Comparison of ENCODE assay signal across 16 mouse cellular contexts in genomic region chr7:80004776-80005554, GRCm38 (mm10). TPM values are rescaled to one million over a fixed set of nuclear protein-coding genes. Genes with fewer than 3 reads are reported as not detected.
A peak's percentile ranks its signal among the peaks of the same experiment; 100 is the strongest.
DNase-seq lines count a peak whose midpoint lies in the region; ATAC-seq and TF ChIP-seq lines count a peak whose summit lies in the region.
"Had no signal": no experiment of that assay in that cellular context is flagged by ENCODE, and none has a peak within 500 bp of the region (broad histone marks: within the 10 kb centered on the region; RNA-seq: fewer than 3 reads in every experiment).

No protein-coding gene starts in this region.

- H3K36me3 ChIP-seq in lung, embryonic 14.5 days (ENCODE audit: insufficient read depth): no peaks in the 10 kb centered on the region
- no peaks in the 10 kb centered on the region for H3K36me3 ChIP-seq in stomach, embryonic 16.5 days (ENCODE audit: control insufficient read depth, insufficient read depth, low read length)
- H3K36me3 ChIP-seq: heart, embryonic 13.5 days; liver, embryonic 15.5 days had no signal

- H3K4me2 ChIP-seq in lung, embryonic 14.5 days: peak overlapping the region; percentile 14
- H3K4me2 ChIP-seq in stomach, embryonic 16.5 days (ENCODE audit: low read depth, low read length): peak overlapping the region; percentile 36; the same call in 1 of the 2 replicates
- H3K4me2 ChIP-seq: heart, embryonic 13.5 days; liver, embryonic 15.5 days had no signal

- no peak for ATAC-seq in lung, embryonic 14.5 days (ENCODE audit: insufficient read depth)
- peak; percentile 68; the same call in 1 of the 2 replicates for ATAC-seq in stomach, embryonic 16.5 days (ENCODE audit: insufficient read depth, low FRiP score)
- ATAC-seq: forebrain, postnatal 0 days; hindbrain, embryonic 16.5 days had no signal

- TF ChIP-seq CTCF in lung, embryonic 14.5 days (IDR thresholded peaks at IDR 0.05; ENCODE audit: low read depth): no peak

- 40% methylated on average over 19 of the region's 20 CpGs for WGBS in lung, embryonic 14.5 days
- 45% methylated on average over 20 of the region's 20 CpGs for WGBS in stomach, embryonic 16.5 days

- no peaks in the 10 kb centered on the region for H3K9me3 ChIP-seq in lung, embryonic 14.5 days (ENCODE audit: low read depth, low read length)
- no peaks in the 10 kb centered on the region for H3K9me3 ChIP-seq in stomach, embryonic 16.5 days (replicated peaks; ENCODE audit: control insufficient read depth, low read length)
- H3K9me3 ChIP-seq: heart, embryonic 13.5 days; liver, embryonic 15.5 days; megakaryocyte, embryonic 14.5 days had no signal

- no peaks in the 10 kb centered on the region for H3K4me1 ChIP-seq in lung, embryonic 14.5 days (ENCODE audit: insufficient read depth)
- H3K4me1 ChIP-seq in stomach, embryonic 16.5 days (ENCODE audit: control insufficient read depth, insufficient read depth, low read length): no peaks in the 10 kb centered on the region
- H3K4me1 ChIP-seq: heart, embryonic 13.5 days; liver, embryonic 15.5 days had no signal

- no peaks in the 10 kb centered on the region for H3K27me3 ChIP-seq in lung, embryonic 14.5 days (ENCODE audit: insufficient read depth, low read length)
- no peaks in the 10 kb centered on the region for H3K27me3 ChIP-seq in stomach, embryonic 16.5 days (ENCODE audit: control insufficient read depth, insufficient read depth, low read length)
- H3K27me3 ChIP-seq: liver, embryonic 15.5 days had no signal

- H3K4me3 ChIP-seq in lung, embryonic 14.5 days (ENCODE audit: low read depth, low read length): no peak overlapping the region
- H3K4me3 ChIP-seq in stomach, embryonic 16.5 days (replicated peaks; ENCODE audit: low read length): peak overlapping the region; percentile 12
- H3K4me3 ChIP-seq: heart, embryonic 13.5 days; liver, embryonic 15.5 days; megakaryocyte, embryonic 14.5 days had no signal

- H3K27ac ChIP-seq in lung, embryonic 14.5 days (ENCODE audit: low read depth): no peak overlapping the region
- peak overlapping the region; percentile 73 for H3K27ac ChIP-seq in stomach, embryonic 16.5 days (ENCODE audit: low read length)
- H3K27ac ChIP-seq: heart, embryonic 13.5 days; liver, embryonic 15.5 days had no signal

- H3K9ac ChIP-seq in lung, embryonic 14.5 days: no peak overlapping the region
- H3K9ac ChIP-seq in stomach, embryonic 16.5 days (ENCODE audit: low read length): no peak overlapping the region; the same call in 1 of the 2 replicates
- H3K9ac ChIP-seq: forebrain, postnatal 0 days; heart, embryonic 13.5 days; liver, embryonic 15.5 days had no signal

- peak; percentile 22 for DNase-seq in cerebellum, adult 9-11 months
- no peak for DNase-seq in cerebellum, adult 11-12 months
- peak; percentile 39 for DNase-seq in lung, embryonic 14.5 days
- no peak for DNase-seq in lung, postnatal 14 days
- DNase-seq in cerebellum, postnatal 36 days: peak; percentile 24 to 28
- no peak for DNase-seq in testis, postnatal 10 days (ENCODE audit: low spot score)
- DNase-seq: forebrain, postnatal 0 days; heart, postnatal 36 days; kidney, adult 2 months; kidney, postnatal 36 days; layer of hippocampus, adult 9-11 months had no signal

RNA-seq across cellular contexts. Expression of gene Zfp710, which starts 19.6 kb away (rescaled TPM):
- polyA plus RNA-seq in lung, embryonic 14.5 days (2014; fragmentation: Nextera tagmentation; extraction: Ambion mirVana): 15.8 and 17.7 TPM in 2 replicates
- 14.3 and 16.7 TPM in 2 replicates for polyA plus RNA-seq in stomach, embryonic 16.5 days (2015; fragmentation: Nextera tagmentation; extraction: Ambion mirVana)

Comparison
In these comparisons a context has a peak if more than half of its experiments do, and no peak if none do; other contexts are left out.
1. DNase-seq: peak in cerebellum, adult 9-11 months (single experiment), lung, embryonic 14.5 days (single experiment) and cerebellum, postnatal 36 days (2 of 2); none in cerebellum, adult 11-12 months (single experiment), lung, postnatal 14 days (single experiment) and testis, postnatal 10 days (single experiment).